Mouse (Mus musculus) thymus, adult 2 months (tissue): ENCODE data around the gene Sbk2.

Experiments used
- CTCF ChIP-seq: fragments of 200-500 bp; IDR thresholded peaks from 2 replicates; pipeline ENCODE4 v1.5.1; 2012; ENCODE audit warnings: mild to moderate bottlenecking, control low read depth, low read length, moderate library complexity, borderline replicate concordance; ENCODE audit not compliant: control insufficient read depth, poor library complexity, insufficient read depth; ENCODE audit errors: extremely low read depth
- POLR2A ChIP-seq: fragments of 200-500 bp; IDR thresholded peaks from 2 replicates; pipeline ENCODE4 v1.6.1; 2012; ENCODE audit warnings: mild to moderate bottlenecking, low read length, control low read depth, moderate library complexity; ENCODE audit not compliant: control insufficient read depth, poor library complexity, insufficient read depth; ENCODE audit errors: extremely low read depth

DNA sequence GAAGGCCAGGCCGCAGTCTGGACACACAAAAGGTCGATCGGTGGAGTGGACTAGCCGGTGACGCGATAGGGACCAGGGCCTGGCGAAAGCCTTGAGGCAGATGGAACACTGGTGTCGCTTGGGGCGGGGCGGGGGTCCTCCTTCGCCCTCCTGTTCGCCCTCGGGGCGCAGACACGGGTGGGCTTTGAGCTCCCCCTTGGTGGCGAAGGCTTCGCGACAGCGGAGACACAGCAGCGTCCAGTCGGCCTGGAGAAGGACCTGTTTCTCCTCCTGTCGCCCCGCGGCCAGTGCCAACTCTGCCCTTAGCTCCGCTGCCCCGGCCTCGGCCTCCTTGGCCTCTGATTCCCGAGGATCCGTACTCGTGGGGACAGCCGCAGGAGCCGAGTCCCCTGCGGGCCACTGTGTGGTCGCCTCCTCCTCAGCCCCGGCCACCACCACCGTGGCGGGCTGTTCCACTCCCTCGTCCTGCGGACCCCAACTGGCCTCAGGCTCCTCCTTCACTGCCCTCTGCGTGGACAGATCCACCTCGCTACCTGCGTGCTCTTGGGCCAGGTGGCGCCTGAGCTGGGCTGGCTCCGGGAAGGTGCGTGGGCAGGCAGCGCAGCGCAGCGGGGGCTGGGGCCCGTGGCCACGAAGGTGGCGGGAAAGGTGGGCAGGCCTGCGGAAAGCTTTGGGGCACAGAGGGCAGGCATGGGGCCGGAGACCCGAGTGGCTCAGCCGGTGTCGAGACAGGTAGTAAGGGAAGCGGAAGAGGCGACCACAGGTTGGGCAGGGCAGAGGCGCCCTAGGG lies 30.0 kb upstream of the Sbk2 start:
- TF ChIP-seq CTCF = no peak
- no peak for TF ChIP-seq POLR2A
